Mouse (Mus musculus) embryo, embryonic 9.5 days (tissue): Measurements from ENCODE around the gene Acvrl1.

Experiments
- DNase-seq: peaks from one replicate; pipeline ENCODE4 v3.0.0-alpha.2; 2017; ENCODE audit errors: extremely low spot score

The Acvrl1 gene

GRCm38 (mm10) chr15:101128181-101129089 is at the start of gene Acvrl1:
TSS of gene Acvrl1 (plus strand) at chr15:101128522.
- no peak for DNase-seq

- peak; percentile 92 for DNase-seq
These were observed 49.6 kb upstream of the Acvrl1 start for GRCm38 (mm10) chr15:101078731-101079156.

GRCm38 (mm10) chr15:101080031-101080520 is 48.2 kb upstream of the Acvrl1 start:
- DNase-seq: no peak

- no peak for DNase-seq
These were observed 47.2 kb upstream of the Acvrl1 start for GRCm38 (mm10) chr15:101081035-101081548.

- no peak for DNase-seq
These were observed 46.1 kb upstream of the Acvrl1 start for GRCm38 (mm10) chr15:101082236-101082635.

GRCm38 (mm10) chr15:101084499-101084898 is 43.8 kb upstream of the Acvrl1 start:
- DNase-seq: no peak

GRCm38 (mm10) chr15:101086451-101086850 is 41.9 kb upstream of the Acvrl1 start:
- no peak for DNase-seq

- no peak for DNase-seq
These were observed 41.4 kb upstream of the Acvrl1 start for GRCm38 (mm10) chr15:101086956-101087355.

GRCm38 (mm10) chr15:101088291-101088690 is 40.0 kb upstream of the Acvrl1 start:
- DNase-seq: no peak

- no peak for DNase-seq
These were observed 36.8 kb upstream of the Acvrl1 start for GRCm38 (mm10) chr15:101091551-101091950.

- peak; percentile 66 for DNase-seq
These were observed 36.0 kb upstream of the Acvrl1 start for GRCm38 (mm10) chr15:101092121-101092828.

GRCm38 (mm10) chr15:101092829-101093648 is 35.3 kb upstream of the Acvrl1 start:
- peak; percentile 84 for DNase-seq

- DNase-seq: no peak
These were observed 34.3 kb upstream of the Acvrl1 start for GRCm38 (mm10) chr15:101093988-101094387.

GRCm38 (mm10) chr15:101094979-101095378 is 33.3 kb upstream of the Acvrl1 start:
- peak; percentile 68 for DNase-seq

- peak; percentile 63 for DNase-seq
These were observed 32.9 kb upstream of the Acvrl1 start for GRCm38 (mm10) chr15:101095392-101095791.

- peak; percentile 93 for DNase-seq
These were observed 30.2 kb upstream of the Acvrl1 start for GRCm38 (mm10) chr15:101097985-101098651.

GRCm38 (mm10) chr15:101100996-101101395 is 27.3 kb upstream of the Acvrl1 start:
- DNase-seq: no peak

- no peak for DNase-seq
These were observed 24.6 kb upstream of the Acvrl1 start for GRCm38 (mm10) chr15:101103605-101104304.

- DNase-seq: peak; percentile 87
These were observed 22.8 kb upstream of the Acvrl1 start for GRCm38 (mm10) chr15:101105496-101105994.

GRCm38 (mm10) chr15:101106011-101106410 is 22.3 kb upstream of the Acvrl1 start:
- DNase-seq: no peak
